Mouse (Mus musculus) cerebellum, adult 18-20 months (tissue): ENCODE results near the gene Slc8a2.
A peak's percentile ranks its signal among the peaks of the same experiment; 100 is the strongest.

Experiments used
- DNase-seq, 2 experiments: peaks; one replicate each; pipeline ENCODE4 v3.0.0; 2021

Slc8a2 gene

GRCm38 (mm10) chr7:16129421-16129845, at the start of gene Slc8a2:
Slc8a2 (plus strand) TSS chr7:16129826.
- peak; percentile 96 to 98 for DNase-seq

GRCm38 (mm10) chr7:16079947-16080346, 49.7 kb upstream of the Slc8a2 start:
- no peak for DNase-seq

- no peak for DNase-seq
These were observed 49.0 kb upstream of the Slc8a2 start for GRCm38 (mm10) chr7:16080581-16080980.

GRCm38 (mm10) chr7:16083361-16083760, 46.3 kb upstream of the Slc8a2 start:
- no peak for DNase-seq

GRCm38 (mm10) chr7:16087587-16087986, 42.0 kb upstream of the Slc8a2 start:
- peak; percentile 45 to 57 for DNase-seq

GRCm38 (mm10) chr7:16094592-16094991, 35.0 kb upstream of the Slc8a2 start:
- DNase-seq, result no peak

GRCm38 (mm10) chr7:16098021-16099017, 31.3 kb upstream of the Slc8a2 start, which contains the start of gene Napa:
Napa (plus strand) TSS chr7:16098458.
- peak; percentile 98 to 100 for DNase-seq

- DNase-seq, result no peak
These were observed 29.7 kb upstream of the Slc8a2 start for GRCm38 (mm10) chr7:16099901-16100300.

- no peak for DNase-seq
These were observed 28.5 kb upstream of the Slc8a2 start for GRCm38 (mm10) chr7:16101081-16101480.

- DNase-seq, result peak in 1 of 2 experiments; percentile 47
These were observed 27.7 kb upstream of the Slc8a2 start for GRCm38 (mm10) chr7:16101726-16102475.

- DNase-seq, result peak in 1 of 2 experiments; percentile 39
These were observed 26.9 kb upstream of the Slc8a2 start for GRCm38 (mm10) chr7:16102686-16103226.

- DNase-seq, result peak; percentile 89 to 96
These were observed 25.9 kb upstream of the Slc8a2 start for GRCm38 (mm10) chr7:16103760-16104159.

- DNase-seq, result peak in 1 of 2 experiments; percentile 38
These were observed 24.8 kb upstream of the Slc8a2 start for GRCm38 (mm10) chr7:16104611-16105388.

GRCm38 (mm10) chr7:16108886-16109542, 20.6 kb upstream of the Slc8a2 start:
- DNase-seq, result peak in 1 of 2 experiments; percentile 47

- DNase-seq, result no peak
These were observed 19.5 kb upstream of the Slc8a2 start for GRCm38 (mm10) chr7:16110158-16110557.

- no peak for DNase-seq
These were observed 18.1 kb upstream of the Slc8a2 start for GRCm38 (mm10) chr7:16111284-16112090.

- no peak for DNase-seq
These were observed 13.2 kb upstream of the Slc8a2 start for GRCm38 (mm10) chr7:16116418-16116817.

GRCm38 (mm10) chr7:16117100-16117499, 12.5 kb upstream of the Slc8a2 start:
- DNase-seq, result peak; percentile 52 to 63

GRCm38 (mm10) chr7:16119569-16120261, 9.9 kb upstream of the Slc8a2 start, which contains the start of gene Kptn:
Kptn (plus strand) TSS chr7:16119895.
- peak; percentile 89 to 97 for DNase-seq

- no peak for DNase-seq
These were observed 9.4 kb upstream of the Slc8a2 start for GRCm38 (mm10) chr7:16120262-16120600.
